Mouse (Mus musculus): ENCODE measurements at regions not wholly inside any gene's neighbourhood (a gene's known extent, or its start where the extent isn't known, plus 50 kb on each side); places are given as distances from the start of the nearest gene placed in this dataset.
"Not testable (repeated sequence)": the region's sequence is repeated elsewhere in the genome, so short reads cannot be mapped to it uniquely, and the experiment has no call there.

GRCm38 (mm10) chr5:116991461-116991860, 124.5 kb downstream of the Suds3 start:
- 0 out of 2 replicates have a peak, but pooled peaks cover 4% of the 10 kb centered on the region for H3K9me3 ChIP-seq (replicated peaks; ENCODE audit: control insufficient read depth, low read length)
- no peak for ATAC-seq (ENCODE audit: insufficient read depth, low FRiP score)
- no peak overlapping the region for H3K9ac ChIP-seq (ENCODE audit: low read length)
- 93% methylated on average over 6 of the region's 6 CpGs for WGBS
- H3K36me3 ChIP-seq (ENCODE audit: control insufficient read depth, insufficient read depth, low read length) = no peaks in the 10 kb centered on the region
- H3K4me2 ChIP-seq (ENCODE audit: low read depth, low read length) = no peak overlapping the region
- H3K4me3 ChIP-seq (replicated peaks; ENCODE audit: low read length) = no peak overlapping the region
- H3K4me1 ChIP-seq (ENCODE audit: control insufficient read depth, insufficient read depth, low read length) = no peaks in the 10 kb centered on the region
- no peaks in the 10 kb centered on the region for H3K27me3 ChIP-seq (ENCODE audit: control insufficient read depth, insufficient read depth, low read length)
- no peak overlapping the region for H3K27ac ChIP-seq (ENCODE audit: low read length)

- not testable (repeated sequence) for H3K36me3 ChIP-seq (ENCODE audit: control insufficient read depth, insufficient read depth, low read length); H3K27me3 ChIP-seq (ENCODE audit: control insufficient read depth, insufficient read depth, low read length); H3K4me1 ChIP-seq (ENCODE audit: control insufficient read depth, insufficient read depth, low read length); ATAC-seq (ENCODE audit: insufficient read depth, low FRiP score); H3K9ac ChIP-seq (ENCODE audit: low read length); H3K9me3 ChIP-seq (replicated peaks; ENCODE audit: control insufficient read depth, low read length); H3K4me3 ChIP-seq (replicated peaks; ENCODE audit: low read length); H3K27ac ChIP-seq (ENCODE audit: low read length); H3K4me2 ChIP-seq (ENCODE audit: low read depth, low read length)
- 83% methylated on average over 4 of the region's 4 CpGs for WGBS
Measured at GRCm38 (mm10) chr5:116971474-116971873, 144.4 kb downstream of the Suds3 start.

- Histone ChIP-seq H3K27ac (ENCODE audit: low read length) (no peak overlapping the region), H3K4me3 (replicated peaks; ENCODE audit: low read length) (no peak overlapping the region), H3K9me3 (replicated peaks; ENCODE audit: control insufficient read depth, low read length) (no peaks in the 10 kb centered on the region), H3K27me3 (ENCODE audit: control insufficient read depth, insufficient read depth, low read length) (no peaks in the 10 kb centered on the region), H3K36me3 (ENCODE audit: control insufficient read depth, insufficient read depth, low read length) (no peaks in the 10 kb centered on the region), H3K4me1 (ENCODE audit: control insufficient read depth, insufficient read depth, low read length) (no peaks in the 10 kb centered on the region), H3K9ac (ENCODE audit: low read length) (no peak overlapping the region), H3K4me2 (ENCODE audit: low read depth, low read length) (no peak overlapping the region)
- WGBS = 85% methylated on average over 7 of the region's 7 CpGs
- ATAC-seq (ENCODE audit: insufficient read depth, low FRiP score) = no peak
Measured at GRCm38 (mm10) chr5:116964171-116964570, 151.7 kb downstream of the Suds3 start.

GRCm38 (mm10) chr5:116963106-116963505, 152.8 kb downstream of the Suds3 start:
- no peak overlapping the region for H3K4me3 ChIP-seq (replicated peaks; ENCODE audit: low read length)
- no peak overlapping the region for H3K27ac ChIP-seq (ENCODE audit: low read length)
- no peaks in the 10 kb centered on the region for H3K36me3 ChIP-seq (ENCODE audit: control insufficient read depth, insufficient read depth, low read length)
- no peak for ATAC-seq (ENCODE audit: insufficient read depth, low FRiP score)
- no peak overlapping the region for H3K4me2 ChIP-seq (ENCODE audit: low read depth, low read length)
- H3K9ac ChIP-seq (ENCODE audit: low read length) = no peak overlapping the region
- no peaks in the 10 kb centered on the region for H3K4me1 ChIP-seq (ENCODE audit: control insufficient read depth, insufficient read depth, low read length)
- H3K27me3 ChIP-seq (ENCODE audit: control insufficient read depth, insufficient read depth, low read length) = no peaks in the 10 kb centered on the region
- WGBS = 67% methylated on average over 2 of the region's 2 CpGs
- H3K9me3 ChIP-seq (replicated peaks; ENCODE audit: control insufficient read depth, low read length) = no peaks in the 10 kb centered on the region

- H3K9me3 ChIP-seq (replicated peaks; ENCODE audit: control insufficient read depth, low read length) = no peaks in the 10 kb centered on the region
- H3K4me1 ChIP-seq (ENCODE audit: control insufficient read depth, insufficient read depth, low read length) = no peaks in the 10 kb centered on the region
- no peaks in the 10 kb centered on the region for H3K36me3 ChIP-seq (ENCODE audit: control insufficient read depth, insufficient read depth, low read length)
- H3K9ac ChIP-seq (ENCODE audit: low read length) = no peak overlapping the region
- no peak for ATAC-seq (ENCODE audit: insufficient read depth, low FRiP score)
- no peak overlapping the region for H3K4me2 ChIP-seq (ENCODE audit: low read depth, low read length)
- H3K4me3 ChIP-seq (replicated peaks; ENCODE audit: low read length) = no peak overlapping the region
- H3K27me3 ChIP-seq (ENCODE audit: control insufficient read depth, insufficient read depth, low read length) = no peaks in the 10 kb centered on the region
- H3K27ac ChIP-seq (ENCODE audit: low read length) = no peak overlapping the region
- 71% methylated on average over 8 of the region's 8 CpGs for WGBS
Measured at GRCm38 (mm10) chr5:116960041-116960440, 155.9 kb downstream of the Suds3 start.

GRCm38 (mm10) chr5:116958141-116958540, 157.8 kb downstream of the Suds3 start:
- H3K27ac ChIP-seq (ENCODE audit: low read length) = no peak overlapping the region
- H3K9me3 ChIP-seq (replicated peaks; ENCODE audit: control insufficient read depth, low read length) = no peaks in the 10 kb centered on the region
- H3K4me2 ChIP-seq (ENCODE audit: low read depth, low read length) = no peak overlapping the region
- H3K4me3 ChIP-seq (replicated peaks; ENCODE audit: low read length) = no peak overlapping the region
- no peak for ATAC-seq (ENCODE audit: insufficient read depth, low FRiP score)
- no peaks in the 10 kb centered on the region for H3K36me3 ChIP-seq (ENCODE audit: control insufficient read depth, insufficient read depth, low read length)
- 76% methylated on average over 5 of the region's 5 CpGs for WGBS
- no peaks in the 10 kb centered on the region for H3K4me1 ChIP-seq (ENCODE audit: control insufficient read depth, insufficient read depth, low read length)
- H3K27me3 ChIP-seq (ENCODE audit: control insufficient read depth, insufficient read depth, low read length) = no peaks in the 10 kb centered on the region
- H3K9ac ChIP-seq (ENCODE audit: low read length) = no peak overlapping the region

GRCm38 (mm10) chr5:116956572-116956971, 159.3 kb downstream of the Suds3 start:
- Histone ChIP-seq H3K9ac (ENCODE audit: low read length) (no peak overlapping the region), H3K4me2 (ENCODE audit: low read depth, low read length) (no peak overlapping the region), H3K36me3 (ENCODE audit: control insufficient read depth, insufficient read depth, low read length) (no peaks in the 10 kb centered on the region), H3K27me3 (ENCODE audit: control insufficient read depth, insufficient read depth, low read length) (no peaks in the 10 kb centered on the region), H3K4me3 (replicated peaks; ENCODE audit: low read length) (no peak overlapping the region), H3K4me1 (ENCODE audit: control insufficient read depth, insufficient read depth, low read length) (no peaks in the 10 kb centered on the region), H3K9me3 (replicated peaks; ENCODE audit: control insufficient read depth, low read length) (no peaks in the 10 kb centered on the region), H3K27ac (ENCODE audit: low read length) (no peak overlapping the region)
- 81% methylated on average over 13 of the region's 13 CpGs for WGBS
- ATAC-seq (ENCODE audit: insufficient read depth, low FRiP score) = no peak

- Histone ChIP-seq H3K27ac (ENCODE audit: low read length) (no peak overlapping the region), H3K9me3 (replicated peaks; ENCODE audit: control insufficient read depth, low read length) (no peaks in the 10 kb centered on the region), H3K4me1 (ENCODE audit: control insufficient read depth, insufficient read depth, low read length) (no peaks in the 10 kb centered on the region), H3K4me2 (ENCODE audit: low read depth, low read length) (no peak overlapping the region), H3K27me3 (ENCODE audit: control insufficient read depth, insufficient read depth, low read length) (no peaks in the 10 kb centered on the region), H3K4me3 (replicated peaks; ENCODE audit: low read length) (no peak overlapping the region), H3K36me3 (ENCODE audit: control insufficient read depth, insufficient read depth, low read length) (no peaks in the 10 kb centered on the region), H3K9ac (ENCODE audit: low read length) (no peak overlapping the region)
- 10% methylated on average over 4 of the region's 4 CpGs for WGBS
- 0 out of 2 replicates have a peak, but pooled peaks have one; percentile 44 for ATAC-seq (ENCODE audit: insufficient read depth, low FRiP score)
Measured at GRCm38 (mm10) chr5:116950280-116950881, 165.5 kb downstream of the Suds3 start.

- H3K27ac ChIP-seq (ENCODE audit: low read length) = no peak overlapping the region
- 59% methylated on average over 5 of the region's 5 CpGs for WGBS
Measured at GRCm38 (mm10) chr5:116934585-116934984, 181.3 kb downstream of the Suds3 start.

More at GRCm38 (mm10) chr5:116934585-116934984, 181.3 kb downstream of the Suds3 start:
- Histone ChIP-seq H3K4me2 (ENCODE audit: low read depth, low read length) (no peak overlapping the region), H3K27me3 (ENCODE audit: control insufficient read depth, insufficient read depth, low read length) (no peaks in the 10 kb centered on the region), H3K9me3 (replicated peaks; ENCODE audit: control insufficient read depth, low read length) (no peaks in the 10 kb centered on the region), H3K36me3 (ENCODE audit: control insufficient read depth, insufficient read depth, low read length) (no peaks in the 10 kb centered on the region), H3K9ac (ENCODE audit: low read length) (no peak overlapping the region), H3K4me3 (replicated peaks; ENCODE audit: low read length) (no peak overlapping the region), H3K4me1 (ENCODE audit: control insufficient read depth, insufficient read depth, low read length) (no peaks in the 10 kb centered on the region)
- no peak for ATAC-seq (ENCODE audit: insufficient read depth, low FRiP score)

All from stomach, embryonic 16.5 days (tissue).